Mouse (Mus musculus) embryonic facial prominence, embryonic 12.5 days (tissue): ENCODE results near the gene Nrxn1. TPM values are rescaled to one million over a fixed set of nuclear protein-coding genes. Genes with fewer than 3 reads are reported as not detected.
A peak's percentile ranks its signal among the peaks of the same experiment; 100 is the strongest.
"Not testable (repeated sequence)": the region's sequence is repeated elsewhere in the genome, so short reads cannot be mapped to it uniquely, and the experiment has no call there.

ENCODE experiments used
- ATAC-seq: fragments of 200-750 bp; cut with Nextera tagmentation; 2 replicates; pipeline ENCODE4 v1.8.0; 2017; ENCODE audit not compliant: insufficient number of reproducible peaks, insufficient read depth, low FRiP score, low TSS enrichment
- H3K27ac ChIP-seq: fragments of 300-500 bp; sonication (generic); 2 replicates; pipeline ENCODE4 v1.5.1; 2016; ENCODE audit warnings: mild to moderate bottlenecking
- H3K27me3 ChIP-seq: fragments of 300-500 bp; sonication (generic); 2 replicates; pipeline ENCODE4 v1.6.1; 2016; ENCODE audit warnings: mild to moderate bottlenecking, moderate library complexity
- H3K36me3 ChIP-seq: fragments of 300-500 bp; sonication (generic); 2 replicates; pipeline ENCODE4 v1.6.1; 2016; ENCODE audit warnings: mild to moderate bottlenecking
- H3K4me1 ChIP-seq: fragments of 300-500 bp; sonication (generic); 2 replicates; pipeline ENCODE4 v1.6.1; 2016
- H3K4me2 ChIP-seq: fragments of 300-500 bp; sonication (generic); replicated peaks from 2 replicates; pipeline ENCODE4 v1.6.1; 2016; ENCODE audit warnings: mild to moderate bottlenecking, moderate library complexity
- H3K4me3 ChIP-seq: fragments of 300-500 bp; sonication (generic); 2 replicates; pipeline ENCODE4 v1.5.1; 2016; ENCODE audit warnings: mild to moderate bottlenecking
- H3K9ac ChIP-seq: fragments of 300-500 bp; sonication (generic); 2 replicates; pipeline ENCODE4 v1.6.1; 2016; ENCODE audit warnings: mild to moderate bottlenecking, moderate library complexity
- H3K9me3 ChIP-seq: fragments of 300-500 bp; sonication (generic); 2 replicates; pipeline ENCODE4 v1.6.1; 2016; ENCODE audit warnings: mild to moderate bottlenecking, moderate library complexity
- WGBS: fragments of 180-500 bp; shearing (Covaris S2); methylation state at CpG from one replicate; pipeline ENCODE4 v1.1.7; 2016; 5-methylcytosine and 5-hydroxymethylcytosine counted together
- polyA plus RNA-seq: library from polyadenylated mRNA; unstranded; fragments of >200 nt; fragmentation: Nextera tagmentation; extraction: Ambion mirVana; gene quantifications from 2 replicates; pipeline ENCODE4 v1.2.1, GENCODE M21; 2016

Nrxn1 gene
- polyA plus RNA-seq, 1 experiment from 2014 or later, result 11.6 TPM

DNA sequence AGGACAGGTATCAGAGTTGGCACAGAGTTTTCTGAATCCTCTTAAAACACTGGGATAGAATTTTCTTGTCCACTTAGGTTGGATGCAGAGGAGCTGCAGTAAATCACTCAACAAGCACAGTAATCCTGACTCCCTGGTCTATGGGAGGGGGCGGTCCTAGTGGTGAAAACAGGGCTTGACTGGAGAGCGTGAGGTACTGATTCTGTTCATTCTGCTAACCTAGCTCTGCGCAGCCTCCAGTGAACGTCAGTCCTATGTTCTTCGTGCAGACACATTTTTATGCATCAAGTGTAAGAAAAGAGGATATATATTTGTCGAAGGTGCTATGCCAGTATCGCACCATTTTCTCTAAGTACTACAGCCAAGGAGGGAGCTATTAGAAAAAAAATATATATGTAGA is 588.9 kb downstream of the Nrxn1 start:
- not testable (repeated sequence) for H3K4me2 ChIP-seq, H3K27me3 ChIP-seq, H3K9me3 ChIP-seq, ATAC-seq, H3K27ac ChIP-seq, H3K36me3 ChIP-seq, H3K4me3 ChIP-seq, H3K4me1 ChIP-seq, H3K9ac ChIP-seq
- 75% methylated on average over 7 of the region's 7 CpGs for WGBS

DNA sequence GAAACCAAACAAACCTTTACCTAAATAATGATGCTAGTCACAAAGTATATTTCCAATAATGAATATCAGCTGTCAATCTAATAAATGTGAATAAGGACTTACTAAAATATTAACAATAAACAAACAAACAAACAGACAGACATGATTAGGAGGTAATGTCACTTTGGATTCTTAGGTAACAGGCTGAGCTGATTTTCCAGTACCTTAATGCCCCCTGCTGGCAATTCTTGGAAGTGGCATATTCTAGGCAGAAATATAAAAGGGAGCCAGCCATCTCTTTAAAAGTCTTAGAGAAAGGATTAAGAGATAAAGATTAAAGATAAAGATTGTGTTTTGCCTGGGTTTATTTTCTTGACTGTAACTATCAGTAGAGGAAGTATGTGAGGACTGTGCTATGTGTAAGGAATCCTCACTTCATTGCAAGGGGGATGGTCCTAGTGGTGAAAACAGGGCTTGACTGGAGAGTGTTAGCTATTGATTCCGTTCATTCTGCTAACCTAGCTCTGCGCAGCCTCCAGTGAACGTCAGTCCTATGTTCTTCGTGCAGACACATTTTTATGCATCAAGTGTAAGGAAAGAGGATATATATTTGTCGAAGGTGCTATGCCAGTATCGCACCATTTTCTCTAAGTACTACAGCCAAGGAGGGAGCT is 591.7 kb downstream of the Nrxn1 start:
- H3K9me3 ChIP-seq, result no peaks in the 10 kb centered on the region
- no peaks in the 10 kb centered on the region for H3K36me3 ChIP-seq
- no peak overlapping the region for H3K9ac ChIP-seq
- no peaks in the 10 kb centered on the region for H3K4me1 ChIP-seq
- 51% methylated on average over 6 of the region's 6 CpGs for WGBS
- H3K27ac ChIP-seq, result no peak overlapping the region
- no peak overlapping the region for H3K4me3 ChIP-seq
- no peak for ATAC-seq
- no peaks in the 10 kb centered on the region for H3K27me3 ChIP-seq
- no peak overlapping the region for H3K4me2 ChIP-seq

- H3K36me3 ChIP-seq, result no peaks in the 10 kb centered on the region
These were observed 613.2 kb downstream of the Nrxn1 start for GRCm38 (mm10) chr17:90479531-90480250.

GRCm38 (mm10) chr17:90456748-90457147 is 636.1 kb downstream of the Nrxn1 start:
- H3K27ac ChIP-seq, result no peak overlapping the region
- ATAC-seq, result no peak
- H3K9me3 ChIP-seq, result no peaks in the 10 kb centered on the region
- no peak overlapping the region for H3K4me3 ChIP-seq
- peaks cover 32% of the 10 kb centered on the region for H3K27me3 ChIP-seq
- H3K4me1 ChIP-seq, result peaks cover 6% of the 10 kb centered on the region; the same call in 1 of the 2 replicates
- no peak overlapping the region for H3K9ac ChIP-seq
- no peak overlapping the region for H3K4me2 ChIP-seq
- 31% methylated on average over 5 of the region's 5 CpGs for WGBS
- H3K36me3 ChIP-seq, result no peaks in the 10 kb centered on the region

More at GRCm38 (mm10) chr17:90479531-90480250, 613.2 kb downstream of the Nrxn1 start:
- H3K4me3 ChIP-seq, result no peak overlapping the region
- H3K4me1 ChIP-seq, result no peaks in the 10 kb centered on the region
- H3K27me3 ChIP-seq, result no peaks in the 10 kb centered on the region
- no peak for ATAC-seq
- no peak overlapping the region for H3K4me2 ChIP-seq
- no peak overlapping the region for H3K9ac ChIP-seq
- no peak overlapping the region for H3K27ac ChIP-seq
- no peaks in the 10 kb centered on the region for H3K9me3 ChIP-seq

- Histone ChIP-seq H3K4me3 (peak overlapping the region; percentile 54), H3K4me2 (peak overlapping the region; percentile 96), H3K9me3 (no peaks in the 10 kb centered on the region), H3K27me3 (peaks cover 32% of the 10 kb centered on the region), H3K36me3 (no peaks in the 10 kb centered on the region), H3K4me1 (peaks cover 6% of the 10 kb centered on the region; the same call in 1 of the 2 replicates), H3K27ac (no peak overlapping the region), H3K9ac (peak overlapping the region; percentile 59; the same call in 1 of the 2 replicates)
- 0% methylated on average over 13 of the region's 13 CpGs for WGBS
- peak; percentile 53; the same call in 1 of the 2 replicates for ATAC-seq
These were observed 637.0 kb downstream of the Nrxn1 start for GRCm38 (mm10) chr17:90455904-90456303.

GRCm38 (mm10) chr17:90455409-90455775 is 637.5 kb downstream of the Nrxn1 start:
- WGBS, result under 1% methylated on average over 23 of the region's 23 CpGs
- Histone ChIP-seq H3K9me3 (no peaks in the 10 kb centered on the region), H3K4me1 (peaks cover 6% of the 10 kb centered on the region; the same call in 1 of the 2 replicates), H3K36me3 (no peaks in the 10 kb centered on the region), H3K27ac (no peak overlapping the region), H3K9ac (peak overlapping the region; percentile 59), H3K4me3 (peak overlapping the region; percentile 54), H3K27me3 (peaks cover 32% of the 10 kb centered on the region), H3K4me2 (peak overlapping the region; percentile 96)
- no peak for ATAC-seq

DNA sequence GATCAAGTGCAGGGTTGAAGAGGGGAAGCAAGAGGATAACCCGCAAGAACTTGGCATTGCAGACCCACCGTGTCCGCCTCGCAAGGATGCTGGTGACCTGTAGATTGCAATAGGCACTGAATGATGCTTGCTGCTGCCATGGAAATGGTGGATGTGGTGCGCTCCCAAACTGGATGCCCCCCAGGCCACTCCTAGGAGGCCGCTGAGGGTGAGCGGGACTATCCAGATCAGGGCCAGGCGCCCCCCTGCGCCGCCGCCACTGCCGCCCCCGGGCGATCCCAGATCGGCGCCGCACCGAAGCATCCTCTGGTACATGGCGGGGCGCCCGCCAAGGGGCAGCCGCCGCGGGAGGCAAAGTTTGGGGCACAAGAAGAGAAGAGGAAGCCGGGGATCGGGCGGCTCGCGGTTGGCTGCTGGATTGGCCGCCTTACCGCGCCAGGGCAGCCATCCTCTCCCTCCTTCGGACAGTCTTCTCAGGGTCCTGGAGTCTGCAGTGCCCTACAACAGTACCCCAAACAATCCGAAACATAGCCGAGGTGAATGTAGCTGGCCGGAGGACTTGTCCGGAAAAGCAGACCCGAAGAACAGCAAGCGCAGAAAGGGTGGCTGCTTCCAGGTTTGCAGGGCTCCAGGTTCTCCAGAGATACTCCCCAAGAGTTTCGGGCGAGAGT is 638.0 kb downstream of the Nrxn1 start:
- Histone ChIP-seq H3K4me1 (peaks cover 6% of the 10 kb centered on the region; the same call in 1 of the 2 replicates), H3K4me2 (peak overlapping the region; percentile 96), H3K36me3 (no peaks in the 10 kb centered on the region), H3K9ac (peak overlapping the region; percentile 59), H3K9me3 (no peaks in the 10 kb centered on the region), H3K4me3 (peak overlapping the region; percentile 54), H3K27ac (no peak overlapping the region), H3K27me3 (peaks cover 32% of the 10 kb centered on the region)
- ATAC-seq, result peak; percentile 19; the same call in 1 of the 2 replicates
- under 1% methylated on average over 41 of the region's 41 CpGs for WGBS

DNA sequence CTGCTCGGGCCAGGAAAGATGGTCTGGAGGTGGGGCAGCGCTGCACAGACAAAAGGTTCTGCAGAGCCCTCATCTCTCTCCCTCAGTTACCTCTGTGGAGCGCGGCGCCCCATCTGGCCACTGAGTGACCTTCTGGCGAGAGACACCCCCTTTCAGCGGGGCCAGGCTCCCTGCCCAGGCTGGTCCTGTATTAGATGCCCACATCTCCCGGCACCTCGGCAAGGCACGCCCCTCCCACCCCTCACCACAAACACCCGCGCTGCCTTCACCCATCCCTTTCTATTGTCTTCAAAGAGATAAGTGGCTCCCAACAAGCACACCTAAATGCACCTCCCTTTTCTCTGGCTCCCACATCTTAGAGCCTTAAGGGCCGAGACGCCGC is 638.5 kb downstream of the Nrxn1 start:
- peaks cover 32% of the 10 kb centered on the region for H3K27me3 ChIP-seq

DNA sequence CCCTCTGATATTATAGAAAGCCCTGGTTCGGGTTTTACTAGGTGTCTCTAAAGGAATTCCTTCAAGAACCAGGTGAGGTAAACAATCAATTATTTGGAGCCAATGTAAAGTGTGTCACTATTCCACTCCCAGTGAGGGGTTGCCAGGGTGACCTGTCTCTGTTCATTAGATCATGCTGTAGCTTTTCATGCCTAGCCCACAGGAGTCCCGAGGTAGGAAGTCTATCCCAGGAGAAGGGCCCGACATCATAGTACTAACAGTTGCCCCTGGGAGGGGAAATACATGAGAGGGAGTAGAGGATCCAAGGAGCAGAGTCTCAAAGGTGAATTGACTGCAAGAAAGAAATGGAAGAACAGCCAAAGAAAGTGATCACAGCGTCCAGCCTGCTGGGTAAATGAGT is 639.6 kb downstream of the Nrxn1 start:
- H3K27me3 ChIP-seq, result peaks cover 32% of the 10 kb centered on the region

More for the DNA sequence above, 638.5 kb downstream of the Nrxn1 start:
- H3K36me3 ChIP-seq, result no peaks in the 10 kb centered on the region
- H3K9ac ChIP-seq, result peak overlapping the region; percentile 59; the same call in 1 of the 2 replicates
- peaks cover 6% of the 10 kb centered on the region; the same call in 1 of the 2 replicates for H3K4me1 ChIP-seq
- no peak overlapping the region for H3K27ac ChIP-seq
- H3K4me2 ChIP-seq, result peak overlapping the region; percentile 96
- H3K4me3 ChIP-seq, result peak overlapping the region; percentile 54
- WGBS, result 4% methylated on average over 15 of the region's 15 CpGs
- no peaks in the 10 kb centered on the region for H3K9me3 ChIP-seq
- peak; percentile 25; the same call in 1 of the 2 replicates for ATAC-seq

DNA sequence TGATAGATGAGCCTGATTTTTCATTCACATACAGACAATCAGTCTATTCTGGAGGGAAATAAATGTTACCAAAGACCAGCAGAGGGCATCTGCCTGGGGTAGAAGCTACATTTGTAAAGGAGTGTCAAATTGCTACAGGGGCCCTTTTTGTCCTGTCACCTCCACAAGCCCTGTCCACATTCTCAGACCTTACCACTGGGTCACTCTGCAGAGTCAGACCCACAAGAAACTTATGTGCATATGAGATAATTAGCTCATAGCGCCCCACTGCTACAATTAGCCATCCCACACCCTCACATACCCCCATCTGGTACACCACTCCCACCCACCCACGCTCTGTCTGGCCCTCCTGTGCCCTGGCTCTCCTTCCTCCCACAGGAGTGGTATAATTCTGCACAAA is 640.1 kb downstream of the Nrxn1 start:
- WGBS, result 77% methylated on average over 2 of the region's 2 CpGs
- Histone ChIP-seq H3K9me3 (no peaks in the 10 kb centered on the region), H3K4me2 (no peak overlapping the region), H3K9ac (no peak overlapping the region), H3K27me3 (peaks cover 32% of the 10 kb centered on the region), H3K4me1 (peaks cover 6% of the 10 kb centered on the region; the same call in 1 of the 2 replicates), H3K36me3 (no peaks in the 10 kb centered on the region), H3K27ac (no peak overlapping the region), H3K4me3 (no peak overlapping the region)
- ATAC-seq, result no peak

More for the DNA sequence above, 639.6 kb downstream of the Nrxn1 start:
- H3K9me3 ChIP-seq, result no peaks in the 10 kb centered on the region
- ATAC-seq, result no peak
- WGBS, result 49% methylated on average over 4 of the region's 4 CpGs
- peaks cover 6% of the 10 kb centered on the region; the same call in 1 of the 2 replicates for H3K4me1 ChIP-seq
- H3K36me3 ChIP-seq, result no peaks in the 10 kb centered on the region
- no peak overlapping the region for H3K27ac ChIP-seq
- H3K4me3 ChIP-seq, result no peak overlapping the region
- H3K4me2 ChIP-seq, result no peak overlapping the region
- no peak overlapping the region for H3K9ac ChIP-seq

- WGBS, result 43% methylated on average over 2 of the region's 2 CpGs
- H3K9me3 ChIP-seq, result no peaks in the 10 kb centered on the region
- H3K27me3 ChIP-seq, result peaks cover 28% of the 10 kb centered on the region
- H3K27ac ChIP-seq, result no peak overlapping the region
- H3K4me1 ChIP-seq, result peaks cover 6% of the 10 kb centered on the region; the same call in 1 of the 2 replicates
- H3K36me3 ChIP-seq, result no peaks in the 10 kb centered on the region
- no peak overlapping the region for H3K4me2 ChIP-seq
- ATAC-seq, result no peak
- no peak overlapping the region for H3K4me3 ChIP-seq
- H3K9ac ChIP-seq, result no peak overlapping the region
These were observed 641.5 kb downstream of the Nrxn1 start for GRCm38 (mm10) chr17:90451384-90451783.
